Mouse (Mus musculus): Measurements from ENCODE around the gene 1700003E16Rik. TPM values are rescaled to one million over a fixed set of nuclear protein-coding genes. Genes with fewer than 3 reads are reported as not detected.
A peak's percentile ranks its signal among the peaks of the same experiment; 100 is the strongest.

Gene 1700003E16Rik
- polyA plus RNA-seq, 1 experiment from 2014 or later = 0.47 TPM

DNA sequence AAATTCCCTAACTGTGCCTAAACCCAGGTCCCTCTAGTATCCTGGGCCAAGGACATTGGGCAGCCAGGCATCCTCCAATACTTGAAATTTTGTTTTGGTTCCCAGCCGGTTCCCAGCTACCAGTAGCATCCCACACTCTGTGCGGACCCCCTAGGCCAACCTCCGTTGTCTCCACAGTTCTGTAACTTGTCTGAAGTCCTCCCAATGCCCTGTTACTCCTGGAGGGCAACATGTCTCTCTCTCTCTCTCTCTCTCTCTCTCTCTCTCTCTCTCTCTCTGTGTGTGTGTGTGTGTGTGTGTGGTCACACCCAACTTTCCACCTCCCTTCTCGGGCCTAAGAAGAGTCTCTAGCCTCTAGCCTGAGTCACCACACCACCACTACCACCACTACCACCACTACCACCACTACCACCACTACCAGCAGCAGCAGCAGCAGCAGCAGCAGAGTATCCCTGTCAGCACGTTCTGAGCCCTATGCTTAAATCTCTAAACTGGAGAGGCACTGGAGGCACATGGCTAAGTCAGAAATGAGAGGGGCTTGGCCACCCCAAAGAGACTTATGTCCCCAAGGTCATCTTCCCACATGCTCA lies 19.8 kb upstream of the 1700003E16Rik start:
- H3K27me3 ChIP-seq (replicated peaks; ENCODE audit: control insufficient read depth, insufficient read depth, low read length) = no peaks in the 10 kb centered on the region
- H3K4me2 ChIP-seq (ENCODE audit: low read length) = peak overlapping the region; percentile 80
- H3K9me3 ChIP-seq (ENCODE audit: control insufficient read depth, low read length) = no peaks in the 10 kb centered on the region
- peaks cover 32% of the 10 kb centered on the region for H3K4me1 ChIP-seq (replicated peaks; ENCODE audit: control insufficient read depth, insufficient read depth, low read length)
- DNase-seq (ENCODE audit: low spot score) (no peak), ATAC-seq (replicated peaks; ENCODE audit: low FRiP score, low TSS enrichment, low read depth) (0 out of 2 replicates have a peak, but pooled peaks have one; percentile 1)
- peak overlapping the region; percentile 93 for H3K9ac ChIP-seq (ENCODE audit: low read length)
- 21% methylated on average over 5 of the region's 5 CpGs for WGBS
- peak overlapping the region; percentile 100 for H3K27ac ChIP-seq (ENCODE audit: low read depth)
- peak overlapping the region; percentile 64 for H3K4me3 ChIP-seq (ENCODE audit: low read depth, low read length)
- no peaks in the 10 kb centered on the region for H3K36me3 ChIP-seq (ENCODE audit: control insufficient read depth, insufficient read depth, low read length)

- H3K27ac ChIP-seq (ENCODE audit: low read depth) = peak overlapping the region; percentile 100
- H3K4me1 ChIP-seq (replicated peaks; ENCODE audit: control insufficient read depth, insufficient read depth, low read length) = peaks cover 38% of the 10 kb centered on the region
- peak; percentile 95 for DNase-seq (ENCODE audit: low spot score)
- H3K9me3 ChIP-seq (ENCODE audit: control insufficient read depth, low read length) = no peaks in the 10 kb centered on the region
- H3K9ac ChIP-seq (ENCODE audit: low read length) = peak overlapping the region; percentile 93
- ATAC-seq (replicated peaks; ENCODE audit: low FRiP score, low TSS enrichment, low read depth) = peak; percentile 83
- H3K36me3 ChIP-seq (ENCODE audit: control insufficient read depth, insufficient read depth, low read length) = no peaks in the 10 kb centered on the region
- H3K4me3 ChIP-seq (ENCODE audit: low read depth, low read length) = peak overlapping the region; percentile 64
- WGBS = under 1% methylated on average over 25 of the region's 26 CpGs
- H3K4me2 ChIP-seq (ENCODE audit: low read length) = peak overlapping the region; percentile 80
- H3K27me3 ChIP-seq (replicated peaks; ENCODE audit: control insufficient read depth, insufficient read depth, low read length) = no peaks in the 10 kb centered on the region
These were observed 19.2 kb upstream of the 1700003E16Rik start for GRCm38 (mm10) chr6:83136881-83137575.

- H3K4me3 ChIP-seq (ENCODE audit: low read depth, low read length) = peak overlapping the region; percentile 64
- H3K36me3 ChIP-seq (ENCODE audit: control insufficient read depth, insufficient read depth, low read length) = no peaks in the 10 kb centered on the region
- peak overlapping the region; percentile 100 for H3K27ac ChIP-seq (ENCODE audit: low read depth)
- peak overlapping the region; percentile 80 for H3K4me2 ChIP-seq (ENCODE audit: low read length)
- ATAC-seq (replicated peaks; ENCODE audit: low FRiP score, low TSS enrichment, low read depth) (peak; percentile 69), DNase-seq (ENCODE audit: low spot score) (no peak)
- WGBS = 0% methylated on average over 12 of the region's 12 CpGs
- H3K9me3 ChIP-seq (ENCODE audit: control insufficient read depth, low read length) = no peaks in the 10 kb centered on the region
- no peaks in the 10 kb centered on the region for H3K27me3 ChIP-seq (replicated peaks; ENCODE audit: control insufficient read depth, insufficient read depth, low read length)
- H3K4me1 ChIP-seq (replicated peaks; ENCODE audit: control insufficient read depth, insufficient read depth, low read length) = peaks cover 43% of the 10 kb centered on the region
- H3K9ac ChIP-seq (ENCODE audit: low read length) = peak overlapping the region; percentile 93
These were observed 18.6 kb upstream of the 1700003E16Rik start for GRCm38 (mm10) chr6:83137576-83137950.

DNA sequence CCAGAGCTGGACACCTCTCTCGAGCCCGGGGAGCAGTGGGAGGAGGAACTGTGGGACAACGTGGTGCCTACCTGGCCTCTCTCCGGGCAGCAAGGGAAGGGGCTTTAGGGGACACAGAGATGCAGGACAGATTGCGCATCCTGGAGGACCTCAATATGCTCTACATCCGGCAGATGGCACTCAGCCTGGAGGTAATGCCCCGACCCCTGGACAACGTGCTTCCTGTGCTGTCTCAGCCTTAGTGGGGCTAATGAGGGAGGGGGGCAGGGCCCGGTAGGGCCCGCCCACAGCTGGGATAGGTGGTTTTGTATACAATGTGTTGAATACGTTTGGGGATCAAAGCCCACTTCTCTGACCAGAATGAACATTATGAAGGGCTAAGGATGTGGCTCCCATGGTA lies 18.1 kb upstream of the 1700003E16Rik start:
- 0% methylated on average over 11 of the region's 11 CpGs for WGBS
- no peak for DNase-seq (ENCODE audit: low spot score)
- H3K27ac ChIP-seq (ENCODE audit: low read depth) = peak overlapping the region; percentile 100
- peak overlapping the region; percentile 93 for H3K9ac ChIP-seq (ENCODE audit: low read length)
- peak overlapping the region; percentile 80 for H3K4me2 ChIP-seq (ENCODE audit: low read length)
- no peaks in the 10 kb centered on the region for H3K36me3 ChIP-seq (ENCODE audit: control insufficient read depth, insufficient read depth, low read length)
- peaks cover 43% of the 10 kb centered on the region for H3K4me1 ChIP-seq (replicated peaks; ENCODE audit: control insufficient read depth, insufficient read depth, low read length)
- peak overlapping the region; percentile 64 for H3K4me3 ChIP-seq (ENCODE audit: low read depth, low read length)
- H3K9me3 ChIP-seq (ENCODE audit: control insufficient read depth, low read length) = no peaks in the 10 kb centered on the region
- no peaks in the 10 kb centered on the region for H3K27me3 ChIP-seq (replicated peaks; ENCODE audit: control insufficient read depth, insufficient read depth, low read length)
- peak; percentile 34; the same call in 1 of the 2 replicates for ATAC-seq (replicated peaks; ENCODE audit: low FRiP score, low TSS enrichment, low read depth)

GRCm38 (mm10) chr6:83140044-83140443 lies 16.2 kb upstream of the 1700003E16Rik start:
- H3K36me3 ChIP-seq (ENCODE audit: control insufficient read depth, insufficient read depth, low read length) = no peaks in the 10 kb centered on the region; the same call in 1 of the 2 replicates
- DNase-seq (ENCODE audit: low spot score) (no peak), ATAC-seq (replicated peaks; ENCODE audit: low FRiP score, low TSS enrichment, low read depth) (no peak)
- H3K4me1 ChIP-seq (replicated peaks; ENCODE audit: control insufficient read depth, insufficient read depth, low read length) = peaks cover 39% of the 10 kb centered on the region
- WGBS = 86% methylated on average over 8 of the region's 8 CpGs
- no peak overlapping the region for H3K4me2 ChIP-seq (ENCODE audit: low read length)
- H3K4me3 ChIP-seq (ENCODE audit: low read depth, low read length) = no peak overlapping the region
- no peaks in the 10 kb centered on the region for H3K9me3 ChIP-seq (ENCODE audit: control insufficient read depth, low read length)
- no peak overlapping the region for H3K9ac ChIP-seq (ENCODE audit: low read length)
- no peak overlapping the region for H3K27ac ChIP-seq (ENCODE audit: low read depth)
- no peaks in the 10 kb centered on the region for H3K27me3 ChIP-seq (replicated peaks; ENCODE audit: control insufficient read depth, insufficient read depth, low read length)

GRCm38 (mm10) chr6:83141636-83142035 lies 14.6 kb upstream of the 1700003E16Rik start:
- Histone ChIP-seq H3K27me3 (replicated peaks; ENCODE audit: control insufficient read depth, insufficient read depth, low read length) (no peaks in the 10 kb centered on the region), H3K36me3 (ENCODE audit: control insufficient read depth, insufficient read depth, low read length) (peaks cover 9% of the 10 kb centered on the region), H3K4me1 (replicated peaks; ENCODE audit: control insufficient read depth, insufficient read depth, low read length) (peaks cover 29% of the 10 kb centered on the region), H3K4me2 (ENCODE audit: low read length) (peak overlapping the region; percentile 51), H3K4me3 (ENCODE audit: low read depth, low read length) (peak overlapping the region; percentile 18), H3K27ac (ENCODE audit: low read depth) (no peak overlapping the region), H3K9ac (ENCODE audit: low read length) (no peak overlapping the region), H3K9me3 (ENCODE audit: control insufficient read depth, low read length) (no peaks in the 10 kb centered on the region)
- DNase-seq (ENCODE audit: low spot score) (no peak), ATAC-seq (replicated peaks; ENCODE audit: low FRiP score, low TSS enrichment, low read depth) (no peak)
- WGBS = 33% methylated on average over 4 of the region's 4 CpGs

DNA sequence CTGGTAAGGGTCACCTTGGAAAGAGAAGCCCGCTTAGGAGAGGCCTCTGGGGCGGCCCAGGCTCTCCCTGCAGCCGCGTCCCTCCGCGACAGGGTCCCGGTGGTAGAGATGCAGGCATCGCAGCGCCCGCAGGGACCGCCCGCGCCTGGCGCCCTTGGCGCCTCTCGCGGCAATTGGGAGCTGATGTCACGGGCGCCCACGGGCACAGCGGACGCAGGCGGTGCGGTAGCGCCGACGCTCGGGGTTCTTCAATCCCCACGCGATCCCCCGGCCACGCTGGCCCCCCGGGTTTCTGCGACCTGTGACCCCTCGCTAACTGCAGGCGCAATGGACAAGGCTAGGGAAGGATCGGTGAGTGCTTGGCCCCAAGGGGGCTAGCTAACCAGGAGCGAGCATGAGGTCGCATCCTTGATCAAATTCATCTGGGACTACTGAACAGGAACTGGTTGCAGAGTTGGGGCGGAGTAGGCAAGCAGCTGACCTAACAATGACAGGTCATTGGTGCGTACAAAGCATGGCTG lies 13.9 kb upstream of the 1700003E16Rik start:
- H3K4me2 ChIP-seq (ENCODE audit: low read length) = peak overlapping the region; percentile 51
- H3K4me1 ChIP-seq (replicated peaks; ENCODE audit: control insufficient read depth, insufficient read depth, low read length) = peaks cover 29% of the 10 kb centered on the region
- WGBS = 12% methylated on average over 39 of the region's 41 CpGs
- H3K27me3 ChIP-seq (replicated peaks; ENCODE audit: control insufficient read depth, insufficient read depth, low read length) = no peaks in the 10 kb centered on the region
- ATAC-seq (replicated peaks; ENCODE audit: low FRiP score, low TSS enrichment, low read depth) = no peak
- peak overlapping the region; percentile 18 for H3K4me3 ChIP-seq (ENCODE audit: low read depth, low read length)
- H3K9ac ChIP-seq (ENCODE audit: low read length) = peak overlapping the region; percentile 32
- H3K36me3 ChIP-seq (ENCODE audit: control insufficient read depth, insufficient read depth, low read length) = peaks cover 16% of the 10 kb centered on the region
- H3K27ac ChIP-seq (ENCODE audit: low read depth) = no peak overlapping the region
- no peak for DNase-seq (ENCODE audit: low spot score)
- H3K9me3 ChIP-seq (ENCODE audit: control insufficient read depth, low read length) = no peaks in the 10 kb centered on the region

DNA sequence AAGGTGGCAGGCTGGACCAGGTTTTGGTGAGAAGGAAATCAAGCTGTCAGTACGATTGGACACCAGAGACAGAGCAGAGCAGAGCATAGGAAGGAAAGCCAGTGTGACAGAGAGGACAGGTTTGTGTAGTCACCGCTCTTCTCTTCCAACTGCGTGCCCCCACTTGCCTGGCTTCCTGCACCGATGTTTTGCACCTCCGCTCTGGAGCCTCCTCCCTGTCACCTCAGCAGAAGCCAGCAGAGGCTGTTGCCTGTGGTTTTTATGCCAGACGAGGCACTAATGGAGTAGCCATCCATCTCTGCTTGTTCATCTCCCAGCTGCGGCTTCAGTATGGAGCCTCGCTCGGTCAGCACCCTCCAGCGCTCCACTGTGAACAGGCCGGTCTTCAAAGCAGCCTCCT lies 13.3 kb upstream of the 1700003E16Rik start:
- Histone ChIP-seq H3K9ac (ENCODE audit: low read length) (no peak overlapping the region), H3K27me3 (replicated peaks; ENCODE audit: control insufficient read depth, insufficient read depth, low read length) (no peaks in the 10 kb centered on the region), H3K27ac (ENCODE audit: low read depth) (no peak overlapping the region), H3K36me3 (ENCODE audit: control insufficient read depth, insufficient read depth, low read length) (peaks cover 22% of the 10 kb centered on the region), H3K9me3 (ENCODE audit: control insufficient read depth, low read length) (no peaks in the 10 kb centered on the region), H3K4me3 (ENCODE audit: low read depth, low read length) (no peak overlapping the region), H3K4me1 (replicated peaks; ENCODE audit: control insufficient read depth, insufficient read depth, low read length) (peaks cover 27% of the 10 kb centered on the region), H3K4me2 (ENCODE audit: low read length) (no peak overlapping the region)
- DNase-seq (ENCODE audit: low spot score) (no peak), ATAC-seq (replicated peaks; ENCODE audit: low FRiP score, low TSS enrichment, low read depth) (no peak)
- WGBS = 54% methylated on average over 10 of the region's 11 CpGs

Data from intestine, embryonic 14.5 days (tissue).